Mouse (Mus musculus) heart, embryonic 14.5 days (tissue): ENCODE results near the gene Prdm12. TPM values are rescaled to one million over a fixed set of nuclear protein-coding genes. Genes with fewer than 3 reads are reported as not detected.
A peak's percentile ranks its signal among the peaks of the same experiment; 100 is the strongest.

ENCODE experiments used
- ATAC-seq: fragments of 200-750 bp; cut with Nextera tagmentation; 2 replicates; pipeline ENCODE4 v1.8.0; 2017; ENCODE audit warnings: low read depth, moderate TSS enrichment; ENCODE audit not compliant: insufficient number of reproducible peaks, insufficient read depth, low FRiP score
- H3K27ac ChIP-seq, 2 experiments: fragments of 200-500 bp in 1 of 2; fragments of 300-500 bp in 1 of 2; sonication (generic) in 1 of 2; replicated peaks in 1 of 2; 2 replicates each; pipeline ENCODE4 v1.5.1; 2012 to 2014; ENCODE audit warnings: low read depth in 2 of 2, low read length in 2 of 2, control low read depth in 1 of 2, mild to moderate bottlenecking in 1 of 2, mixed read lengths in 1 of 2; ENCODE audit not compliant: control insufficient read depth in 1 of 2, insufficient read depth in 1 of 2
- H3K27me3 ChIP-seq: fragments of 300-500 bp; sonication (generic); 2 replicates; pipeline ENCODE4 v1.6.1; 2014; ENCODE audit warnings: mild to moderate bottlenecking, low read length, control low read depth; ENCODE audit not compliant: control insufficient read depth, insufficient read depth
- H3K36me3 ChIP-seq: fragments of 300-500 bp; sonication (generic); 2 replicates; pipeline ENCODE4 v1.6.1; 2014; ENCODE audit warnings: mild to moderate bottlenecking, control low read depth, low read length, mixed read lengths; ENCODE audit not compliant: control insufficient read depth, insufficient read depth
- H3K4me1 ChIP-seq, 2 experiments: fragments of 200-500 bp in 1 of 2; fragments of 300-500 bp in 1 of 2; sonication (generic) in 1 of 2; 2 replicates each; pipeline ENCODE4 v1.6.1; 2012 to 2014; ENCODE audit warnings: low read length in 2 of 2, control low read depth in 1 of 2, mixed read lengths in 1 of 2; ENCODE audit not compliant: control insufficient read depth in 2 of 2, insufficient read depth in 2 of 2
- H3K4me2 ChIP-seq: fragments of 300-500 bp; sonication (generic); 2 replicates; pipeline ENCODE4 v1.6.1; 2014; ENCODE audit warnings: mild to moderate bottlenecking, low read length
- H3K4me3 ChIP-seq, 2 experiments: fragments of 200-500 bp in 1 of 2; fragments of 300-500 bp in 1 of 2; sonication (generic) in 1 of 2; 2 replicates each; pipeline ENCODE4 v1.5.1; 2012 to 2014; ENCODE audit warnings: low read length in 2 of 2, mild to moderate bottlenecking in 2 of 2, control low read depth in 1 of 2, low read depth in 1 of 2, moderate library complexity in 1 of 2; ENCODE audit not compliant: control insufficient read depth in 1 of 2, insufficient read depth in 1 of 2
- H3K9ac ChIP-seq: fragments of 300-500 bp; sonication (generic); 2 replicates; pipeline ENCODE4 v1.6.1; 2014; ENCODE audit warnings: mild to moderate bottlenecking, low read length
- H3K9me3 ChIP-seq: fragments of 300-500 bp; sonication (generic); 2 replicates; pipeline ENCODE4 v1.6.1; 2016; ENCODE audit warnings: low read length, control low read depth; ENCODE audit not compliant: control insufficient read depth
- WGBS: fragments of 180-500 bp; shearing (Covaris S2); extraction: QIAGEN DNeasy Blood & Tissue Kit; methylation state at CpG from one replicate; pipeline ENCODE4 v1.1.7; 2014; 5-methylcytosine and 5-hydroxymethylcytosine counted together
- polyA plus RNA-seq: library from polyadenylated mRNA; unstranded; fragments of >200 nt; fragmentation: Nextera tagmentation; extraction: Ambion mirVana; gene quantifications from 2 replicates; pipeline ENCODE4 v1.2.1, GENCODE M21; 2014

Gene Prdm12
- polyA plus RNA-seq, 1 experiment from 2014 or later, result not detected

- H3K9ac ChIP-seq, result no peak overlapping the region
- H3K9me3 ChIP-seq, result no peaks in the 10 kb centered on the region
- 0 out of 4 replicates have a peak, but pooled peaks cover 0 to 4% of the 10 kb centered on the region in 2 experiments for H3K4me1 ChIP-seq
- H3K4me2 ChIP-seq, result no peak overlapping the region
- H3K27ac ChIP-seq, result no peak overlapping the region
- 86% methylated on average over 7 of the region's 7 CpGs for WGBS
- H3K36me3 ChIP-seq, result peaks cover 89% of the 10 kb centered on the region
- no peak overlapping the region for H3K4me3 ChIP-seq
- ATAC-seq, result no peak
- H3K27me3 ChIP-seq, result no peaks in the 10 kb centered on the region
Observed at GRCm38 (mm10) chr2:31613781-31614180, 26.1 kb upstream of the Prdm12 start.

DNA sequence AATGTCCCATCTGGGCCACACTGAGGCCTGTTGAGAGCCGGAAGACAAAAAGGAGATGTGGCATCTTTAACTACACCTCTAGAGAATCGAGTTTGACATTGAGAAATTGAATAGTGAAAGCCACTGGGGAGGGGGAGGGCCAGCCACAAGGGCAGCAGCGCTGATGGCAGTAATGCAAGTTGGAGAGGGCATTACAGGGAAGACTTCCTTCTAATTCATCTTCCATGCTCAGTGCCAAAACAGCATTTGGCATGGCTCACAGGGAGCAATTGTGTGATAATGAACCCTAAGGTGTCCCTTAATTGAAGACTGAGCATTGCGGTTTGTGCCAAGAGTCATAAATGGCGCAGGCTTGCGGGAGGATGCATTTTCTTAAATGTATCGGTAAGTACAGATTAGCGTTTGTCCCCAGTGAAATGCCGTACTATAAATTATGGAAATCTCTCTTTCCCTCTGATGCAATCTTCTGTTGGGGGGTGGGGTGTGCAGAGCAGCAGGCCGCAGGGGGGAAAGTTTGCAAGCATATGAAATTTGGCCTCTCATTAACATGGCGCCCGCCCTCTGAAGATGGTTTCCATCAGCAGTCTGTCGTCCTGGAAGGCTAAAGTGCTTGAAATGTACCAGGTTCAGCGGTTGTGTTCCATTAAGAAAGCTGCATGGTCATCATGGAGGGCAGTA lies 21.2 kb upstream of the Prdm12 start:
- ATAC-seq, result no peak
- WGBS, result 90% methylated on average over 14 of the region's 14 CpGs
- H3K4me2 ChIP-seq, result no peak overlapping the region
- no peak overlapping the region for H3K4me3 ChIP-seq
- no peak overlapping the region for H3K9ac ChIP-seq
- no peaks in the 10 kb centered on the region for H3K9me3 ChIP-seq
- H3K27ac ChIP-seq, result no peak overlapping the region
- peaks cover 3% of the 10 kb centered on the region in 2 experiments; a peak in 2 of 4 replicates for H3K4me1 ChIP-seq
- peaks cover 41% of the 10 kb centered on the region for H3K36me3 ChIP-seq
- no peaks in the 10 kb centered on the region for H3K27me3 ChIP-seq

DNA sequence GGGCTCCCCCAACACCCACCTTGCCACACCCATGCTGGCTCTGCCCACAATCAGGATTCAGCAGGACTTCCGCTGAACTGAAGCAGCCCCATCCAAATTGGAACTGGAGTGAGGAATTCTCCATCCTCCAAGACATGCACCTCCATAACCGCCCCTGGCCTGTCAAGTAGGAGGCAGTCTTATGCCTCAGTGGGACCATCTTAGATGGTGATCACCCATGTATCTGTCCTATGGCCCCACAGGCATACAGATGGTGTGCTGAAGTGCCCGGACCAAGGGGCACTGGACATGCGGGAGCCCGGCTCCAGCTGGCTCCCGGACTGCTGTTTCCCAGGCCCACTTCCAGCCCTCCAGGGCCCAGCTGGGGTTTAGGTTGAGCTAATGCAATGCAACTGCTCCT lies 20.6 kb upstream of the Prdm12 start:
- H3K4me3 ChIP-seq, result no peak overlapping the region
- WGBS, result 90% methylated on average over 6 of the region's 6 CpGs
- H3K9ac ChIP-seq, result no peak overlapping the region
- no peaks in the 10 kb centered on the region for H3K27me3 ChIP-seq
- no peak overlapping the region for H3K4me2 ChIP-seq
- peaks cover 3% of the 10 kb centered on the region in 2 experiments; a peak in 2 of 4 replicates for H3K4me1 ChIP-seq
- no peak overlapping the region for H3K27ac ChIP-seq
- ATAC-seq, result no peak
- no peaks in the 10 kb centered on the region for H3K9me3 ChIP-seq
- H3K36me3 ChIP-seq, result peaks cover 35% of the 10 kb centered on the region

GRCm38 (mm10) chr2:31633531-31633930 lies 6.3 kb upstream of the Prdm12 start:
- no peak overlapping the region for H3K4me2 ChIP-seq
- peaks cover 79% of the 10 kb centered on the region for H3K27me3 ChIP-seq
- no peak overlapping the region for H3K9ac ChIP-seq
- no peak overlapping the region for H3K27ac ChIP-seq
- H3K9me3 ChIP-seq, result no peaks in the 10 kb centered on the region
- H3K4me3 ChIP-seq, result no peak overlapping the region
- WGBS, result 25% methylated on average over 3 of the region's 3 CpGs
- no peak for ATAC-seq
- H3K36me3 ChIP-seq, result no peaks in the 10 kb centered on the region
- peaks cover 0 to 20% of the 10 kb centered on the region in 2 experiments; a peak in 3 of 4 replicates for H3K4me1 ChIP-seq

DNA sequence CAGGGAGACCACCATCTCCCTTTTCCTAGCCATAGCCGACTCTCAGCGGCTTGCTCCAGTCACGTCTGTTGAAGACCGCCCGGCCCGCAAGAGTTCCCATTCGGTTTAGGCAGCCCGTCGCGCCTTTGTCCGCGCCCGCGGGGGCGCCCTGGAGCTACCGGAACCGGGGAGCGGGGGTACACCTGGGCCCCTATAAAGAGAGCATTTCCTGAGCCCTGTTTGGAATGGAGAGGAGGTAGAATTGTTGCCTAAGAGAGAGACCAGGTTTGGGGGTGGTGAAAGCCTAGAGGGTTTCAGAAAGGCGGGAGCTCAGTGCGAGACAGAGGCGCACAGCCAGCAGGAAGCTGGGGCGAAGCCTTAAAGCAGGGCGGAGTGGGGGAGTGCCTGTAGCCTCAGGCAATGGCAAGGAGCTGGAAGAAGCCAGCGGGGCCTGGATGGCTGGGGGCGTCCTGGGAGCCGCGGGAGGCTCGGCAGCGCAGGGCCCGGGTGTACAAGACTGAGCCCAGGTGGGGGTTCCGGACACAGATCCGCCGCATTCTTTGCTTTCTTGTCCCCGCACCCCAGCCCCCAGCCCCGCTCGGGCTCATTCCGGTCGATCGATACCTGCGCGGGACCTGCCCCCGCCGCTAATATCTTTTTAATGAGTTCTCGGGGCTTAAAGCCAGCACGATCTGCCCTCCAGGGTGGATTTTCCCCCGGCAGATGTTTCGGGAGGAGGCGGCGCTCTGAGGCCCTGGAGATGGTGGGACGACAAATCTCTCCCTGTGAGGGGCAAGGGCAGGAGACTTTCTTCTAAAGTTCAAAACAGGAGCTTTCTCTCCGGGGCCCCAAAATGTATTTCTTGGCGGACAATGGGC lies 4.3 kb upstream of the Prdm12 start:
- no peaks in the 10 kb centered on the region for H3K9me3 ChIP-seq
- no peak for ATAC-seq
- peaks cover 92% of the 10 kb centered on the region for H3K27me3 ChIP-seq
- under 1% methylated on average over 52 of the region's 52 CpGs for WGBS
- H3K36me3 ChIP-seq, result no peaks in the 10 kb centered on the region
- H3K4me2 ChIP-seq, result peak overlapping the region; percentile 39
- no peak overlapping the region for H3K9ac ChIP-seq
- peaks cover 0 to 20% of the 10 kb centered on the region in 2 experiments; a peak in 3 of 4 replicates for H3K4me1 ChIP-seq
- H3K4me3 ChIP-seq, result peak overlapping the region in 1 of 2 experiments; percentile 20; a peak in 2 of 4 replicates
- H3K27ac ChIP-seq, result no peak overlapping the region

GRCm38 (mm10) chr2:31636138-31636741 lies 3.6 kb upstream of the Prdm12 start:
- no peak for ATAC-seq
- Histone ChIP-seq H3K27ac (no peak overlapping the region), H3K9me3 (no peaks in the 10 kb centered on the region), H3K27me3 (peaks cover 99% of the 10 kb centered on the region), H3K4me3 (peak overlapping the region in 1 of 2 experiments; percentile 20; a peak in 3 of 4 replicates), H3K36me3 (no peaks in the 10 kb centered on the region), H3K4me2 (peak overlapping the region; percentile 39), H3K4me1 (peaks cover 0 to 20% of the 10 kb centered on the region in 2 experiments; a peak in 3 of 4 replicates), H3K9ac (no peak overlapping the region)
- 1% methylated on average over 48 of the region's 48 CpGs for WGBS

DNA sequence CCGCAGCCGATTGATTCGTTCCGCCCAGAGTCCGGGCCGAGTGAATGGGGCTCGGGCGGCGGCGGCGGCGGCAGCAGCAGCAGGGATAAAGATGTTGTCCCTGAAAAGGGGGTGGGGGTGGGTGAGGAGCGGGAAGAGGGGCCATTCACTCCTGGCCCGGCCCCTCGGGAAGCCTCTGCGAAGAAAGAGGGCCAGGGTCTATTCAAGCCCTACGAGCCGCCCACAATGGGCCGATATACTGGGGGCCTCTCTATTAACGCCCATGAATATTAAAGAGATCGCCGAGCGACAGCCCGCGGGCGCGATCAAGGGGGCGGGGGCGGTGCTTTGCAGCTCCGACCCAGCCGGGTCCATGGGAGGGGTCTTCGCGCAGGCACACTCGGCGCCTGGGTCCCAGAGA lies 3.1 kb upstream of the Prdm12 start:
- Histone ChIP-seq H3K9ac (no peak overlapping the region), H3K9me3 (no peaks in the 10 kb centered on the region), H3K36me3 (no peaks in the 10 kb centered on the region), H3K4me3 (peak overlapping the region in 1 of 2 experiments; percentile 20; a peak in 2 of 4 replicates), H3K27ac (no peak overlapping the region), H3K4me1 (peaks cover 0 to 20% of the 10 kb centered on the region in 2 experiments; a peak in 3 of 4 replicates), H3K27me3 (peaks cover 100% of the 10 kb centered on the region), H3K4me2 (peak overlapping the region; percentile 39; the same call in 1 of the 2 replicates)
- WGBS, result 3% methylated on average over 35 of the region's 35 CpGs
- no peak for ATAC-seq
